Mouse (Mus musculus) cerebellum, adult 9-11 months (tissue): ENCODE measurements around the gene Cenpe.
A peak's percentile ranks its signal among the peaks of the same experiment; 100 is the strongest.

Source experiments
- DNase-seq: peaks from one replicate; pipeline ENCODE4 v3.0.0; 2022

Gene Cenpe

GRCm38 (mm10) chr3:135281701-135282100 is 69.4 kb downstream of the Cenpe start:
- DNase-seq, result no peak

GRCm38 (mm10) chr3:135285256-135285655 is 72.9 kb downstream of the Cenpe start:
- DNase-seq, result no peak

GRCm38 (mm10) chr3:135285807-135286206 is 73.5 kb downstream of the Cenpe start:
- DNase-seq, result no peak

- no peak for DNase-seq
Observed at GRCm38 (mm10) chr3:135288138-135288750, 75.9 kb downstream of the Cenpe start.

GRCm38 (mm10) chr3:135289148-135289547 is 76.8 kb downstream of the Cenpe start:
- DNase-seq, result no peak

GRCm38 (mm10) chr3:135290249-135290894 is 78.0 kb downstream of the Cenpe start:
- DNase-seq, result peak; percentile 13

- no peak for DNase-seq
Observed at GRCm38 (mm10) chr3:135293703-135294102, 81.4 kb downstream of the Cenpe start.

GRCm38 (mm10) chr3:135295559-135295958 is 83.2 kb downstream of the Cenpe start:
- no peak for DNase-seq

- DNase-seq, result no peak
Observed at GRCm38 (mm10) chr3:135298560-135298959, 86.2 kb downstream of the Cenpe start.

GRCm38 (mm10) chr3:135300081-135300480 is 87.7 kb downstream of the Cenpe start:
- DNase-seq, result no peak

GRCm38 (mm10) chr3:135304060-135304459 is 91.7 kb downstream of the Cenpe start:
- no peak for DNase-seq

GRCm38 (mm10) chr3:135304566-135304965 is 92.2 kb downstream of the Cenpe start:
- no peak for DNase-seq

GRCm38 (mm10) chr3:135307411-135308259 is 95.3 kb downstream of the Cenpe start, which contains the start of gene Slc9b2:
TSS of gene Slc9b2 (plus strand) at chr3:135307700.
- DNase-seq, result no peak

- no peak for DNase-seq
Observed at GRCm38 (mm10) chr3:135312916-135313491, 100.7 kb downstream of the Cenpe start.

GRCm38 (mm10) chr3:135313727-135314126 is 101.4 kb downstream of the Cenpe start:
- DNase-seq, result no peak

- DNase-seq, result no peak
Observed at GRCm38 (mm10) chr3:135314811-135315210, 102.5 kb downstream of the Cenpe start.

GRCm38 (mm10) chr3:135315720-135316425 is 103.5 kb downstream of the Cenpe start:
- DNase-seq, result no peak

- no peak for DNase-seq
Observed at GRCm38 (mm10) chr3:135318331-135318730, 106.0 kb downstream of the Cenpe start.
